Mouse (Mus musculus): ENCODE results near the gene Fam50b. TPM values are rescaled to one million over a fixed set of nuclear protein-coding genes. Genes with fewer than 3 reads are reported as not detected.

Fam50b gene
- total RNA-seq (2018; cell fraction: chromatin; rRNA removed) = not detected
- not detected for total RNA-seq (2018; cell fraction: cytosol; rRNA removed)
- total RNA-seq (2018; cell fraction: nucleus; rRNA removed) = not detected
- polyA plus RNA-seq (2018) = not detected in 3 replicates

GRCm38 (mm10) chr13:34734686-34735085 is at the start of gene Fam50b:
Gene Fam50b (plus strand): TSS chr13:34734850.
- Histone ChIP-seq H3K4me3 (ENCODE audit: inconsistent target) (no peak within 1 kb of the TSS), H3K27ac (no peak within 1 kb of the TSS), H3K36me3 (ENCODE audit: inconsistent target) (no peaks in the 10 kb centered on the region), H3K79me2 (ENCODE audit: inconsistent target) (no peaks in the 10 kb centered on the region)
- WGBS (ENCODE audit: missing documents) = 87% methylated on average over 5 of the region's 5 CpGs

GRCm38 (mm10) chr13:34685008-34685765 is 49.5 kb upstream of the Fam50b start:
- WGBS (ENCODE audit: missing documents) = 93% methylated on average over 7 of the region's 7 CpGs
- no peaks in the 10 kb centered on the region for H3K79me2 ChIP-seq (ENCODE audit: inconsistent target)
- no peaks in the 10 kb centered on the region for H3K36me3 ChIP-seq (ENCODE audit: inconsistent target)
- H3K27ac ChIP-seq = no peak overlapping the region
- no peak overlapping the region for H3K4me3 ChIP-seq (ENCODE audit: inconsistent target)

GRCm38 (mm10) chr13:34691049-34691448 is 43.6 kb upstream of the Fam50b start:
- 9% methylated on average over 1 of the region's 1 CpGs for WGBS (ENCODE audit: missing documents)
- Histone ChIP-seq H3K79me2 (ENCODE audit: inconsistent target) (no peaks in the 10 kb centered on the region), H3K4me3 (ENCODE audit: inconsistent target) (no peak overlapping the region), H3K36me3 (ENCODE audit: inconsistent target) (no peaks in the 10 kb centered on the region), H3K27ac (no peak overlapping the region)

GRCm38 (mm10) chr13:34693111-34693510 is 41.5 kb upstream of the Fam50b start:
- WGBS (ENCODE audit: missing documents) = 47% methylated on average over 6 of the region's 6 CpGs

GRCm38 (mm10) chr13:34696734-34697332 is 37.8 kb upstream of the Fam50b start:
- Histone ChIP-seq H3K4me3 (ENCODE audit: inconsistent target) (no peak overlapping the region), H3K36me3 (ENCODE audit: inconsistent target) (no peaks in the 10 kb centered on the region), H3K27ac (no peak overlapping the region), H3K79me2 (ENCODE audit: inconsistent target) (no peaks in the 10 kb centered on the region)
- 94% methylated on average over 7 of the region's 7 CpGs for WGBS (ENCODE audit: missing documents)

More at GRCm38 (mm10) chr13:34693111-34693510, 41.5 kb upstream of the Fam50b start:
- no peak overlapping the region for H3K4me3 ChIP-seq (ENCODE audit: inconsistent target)
- no peaks in the 10 kb centered on the region for H3K36me3 ChIP-seq (ENCODE audit: inconsistent target)
- H3K79me2 ChIP-seq (ENCODE audit: inconsistent target) = no peaks in the 10 kb centered on the region
- H3K27ac ChIP-seq = no peak overlapping the region

GRCm38 (mm10) chr13:34700091-34700490 is 34.6 kb upstream of the Fam50b start:
- H3K27ac ChIP-seq = no peak overlapping the region
- no peaks in the 10 kb centered on the region for H3K79me2 ChIP-seq (ENCODE audit: inconsistent target)
- H3K4me3 ChIP-seq (ENCODE audit: inconsistent target) = no peak overlapping the region
- 35% methylated on average over 2 of the region's 2 CpGs for WGBS (ENCODE audit: missing documents)
- H3K36me3 ChIP-seq (ENCODE audit: inconsistent target) = no peaks in the 10 kb centered on the region

- H3K36me3 ChIP-seq (ENCODE audit: inconsistent target) = no peaks in the 10 kb centered on the region
- H3K79me2 ChIP-seq (ENCODE audit: inconsistent target) = no peaks in the 10 kb centered on the region
- H3K4me3 ChIP-seq (ENCODE audit: inconsistent target) = no peak overlapping the region
- 82% methylated on average over 1 of the region's 1 CpGs for WGBS (ENCODE audit: missing documents)
- H3K27ac ChIP-seq = no peak overlapping the region
Observed at GRCm38 (mm10) chr13:34700630-34701029, 34.0 kb upstream of the Fam50b start.

- no peak overlapping the region for H3K4me3 ChIP-seq (ENCODE audit: inconsistent target)
- WGBS (ENCODE audit: missing documents) = 92% methylated on average over 2 of the region's 2 CpGs
- no peak overlapping the region for H3K27ac ChIP-seq
- no peaks in the 10 kb centered on the region for H3K79me2 ChIP-seq (ENCODE audit: inconsistent target)
- H3K36me3 ChIP-seq (ENCODE audit: inconsistent target) = no peaks in the 10 kb centered on the region
Observed at GRCm38 (mm10) chr13:34703301-34703700, 31.3 kb upstream of the Fam50b start.

GRCm38 (mm10) chr13:34703795-34704194 is 30.9 kb upstream of the Fam50b start:
- 75% methylated on average over 1 of the region's 1 CpGs for WGBS (ENCODE audit: missing documents)
- H3K27ac ChIP-seq = no peak overlapping the region
- H3K36me3 ChIP-seq (ENCODE audit: inconsistent target) = no peaks in the 10 kb centered on the region
- H3K4me3 ChIP-seq (ENCODE audit: inconsistent target) = no peak overlapping the region
- H3K79me2 ChIP-seq (ENCODE audit: inconsistent target) = no peaks in the 10 kb centered on the region

- 93% methylated on average over 3 of the region's 3 CpGs for WGBS (ENCODE audit: missing documents)
Observed at GRCm38 (mm10) chr13:34704835-34705234, 29.8 kb upstream of the Fam50b start.

GRCm38 (mm10) chr13:34708955-34709354 is 25.7 kb upstream of the Fam50b start:
- 43% methylated on average over 3 of the region's 3 CpGs for WGBS (ENCODE audit: missing documents)
- no peaks in the 10 kb centered on the region for H3K79me2 ChIP-seq (ENCODE audit: inconsistent target)
- no peak overlapping the region for H3K27ac ChIP-seq
- no peaks in the 10 kb centered on the region for H3K36me3 ChIP-seq (ENCODE audit: inconsistent target)
- H3K4me3 ChIP-seq (ENCODE audit: inconsistent target) = no peak overlapping the region

More at GRCm38 (mm10) chr13:34704835-34705234, 29.8 kb upstream of the Fam50b start:
- Histone ChIP-seq H3K36me3 (ENCODE audit: inconsistent target) (no peaks in the 10 kb centered on the region), H3K79me2 (ENCODE audit: inconsistent target) (no peaks in the 10 kb centered on the region), H3K4me3 (ENCODE audit: inconsistent target) (no peak overlapping the region), H3K27ac (no peak overlapping the region)

GRCm38 (mm10) chr13:34709566-34709965 is 25.1 kb upstream of the Fam50b start:
- Histone ChIP-seq H3K27ac (no peak overlapping the region), H3K79me2 (ENCODE audit: inconsistent target) (no peaks in the 10 kb centered on the region), H3K4me3 (ENCODE audit: inconsistent target) (no peak overlapping the region), H3K36me3 (ENCODE audit: inconsistent target) (no peaks in the 10 kb centered on the region)
- 94% methylated on average over 4 of the region's 4 CpGs for WGBS (ENCODE audit: missing documents)

- WGBS (ENCODE audit: missing documents) = 44% methylated on average over 4 of the region's 4 CpGs
Observed at GRCm38 (mm10) chr13:34711410-34711809, 23.2 kb upstream of the Fam50b start.

GRCm38 (mm10) chr13:34712881-34713280 is 21.8 kb upstream of the Fam50b start:
- 77% methylated on average over 1 of the region's 1 CpGs for WGBS (ENCODE audit: missing documents)
- Histone ChIP-seq H3K27ac (no peak overlapping the region), H3K36me3 (ENCODE audit: inconsistent target) (no peaks in the 10 kb centered on the region), H3K79me2 (ENCODE audit: inconsistent target) (no peaks in the 10 kb centered on the region), H3K4me3 (ENCODE audit: inconsistent target) (no peak overlapping the region)

More at GRCm38 (mm10) chr13:34711410-34711809, 23.2 kb upstream of the Fam50b start:
- Histone ChIP-seq H3K27ac (no peak overlapping the region), H3K36me3 (ENCODE audit: inconsistent target) (no peaks in the 10 kb centered on the region), H3K4me3 (ENCODE audit: inconsistent target) (no peak overlapping the region), H3K79me2 (ENCODE audit: inconsistent target) (no peaks in the 10 kb centered on the region)

GRCm38 (mm10) chr13:34715437-34715838 is 19.2 kb upstream of the Fam50b start:
- H3K79me2 ChIP-seq (ENCODE audit: inconsistent target) = no peaks in the 10 kb centered on the region
- peak overlapping the region; percentile 37; the same call in 1 of the 2 replicates for H3K27ac ChIP-seq
- no peak overlapping the region for H3K4me3 ChIP-seq (ENCODE audit: inconsistent target)
- 10% methylated on average over 7 of the region's 7 CpGs for WGBS (ENCODE audit: missing documents)
- no peaks in the 10 kb centered on the region for H3K36me3 ChIP-seq (ENCODE audit: inconsistent target)

Measured in macrophage (primary cell).